Mouse (Mus musculus): ENCODE data around the gene Eif4e2. TPM values are rescaled to one million over a fixed set of nuclear protein-coding genes. Genes with fewer than 3 reads are reported as not detected.

Gene Eif4e2
- 134 TPM for total RNA-seq (2023)

DNA sequence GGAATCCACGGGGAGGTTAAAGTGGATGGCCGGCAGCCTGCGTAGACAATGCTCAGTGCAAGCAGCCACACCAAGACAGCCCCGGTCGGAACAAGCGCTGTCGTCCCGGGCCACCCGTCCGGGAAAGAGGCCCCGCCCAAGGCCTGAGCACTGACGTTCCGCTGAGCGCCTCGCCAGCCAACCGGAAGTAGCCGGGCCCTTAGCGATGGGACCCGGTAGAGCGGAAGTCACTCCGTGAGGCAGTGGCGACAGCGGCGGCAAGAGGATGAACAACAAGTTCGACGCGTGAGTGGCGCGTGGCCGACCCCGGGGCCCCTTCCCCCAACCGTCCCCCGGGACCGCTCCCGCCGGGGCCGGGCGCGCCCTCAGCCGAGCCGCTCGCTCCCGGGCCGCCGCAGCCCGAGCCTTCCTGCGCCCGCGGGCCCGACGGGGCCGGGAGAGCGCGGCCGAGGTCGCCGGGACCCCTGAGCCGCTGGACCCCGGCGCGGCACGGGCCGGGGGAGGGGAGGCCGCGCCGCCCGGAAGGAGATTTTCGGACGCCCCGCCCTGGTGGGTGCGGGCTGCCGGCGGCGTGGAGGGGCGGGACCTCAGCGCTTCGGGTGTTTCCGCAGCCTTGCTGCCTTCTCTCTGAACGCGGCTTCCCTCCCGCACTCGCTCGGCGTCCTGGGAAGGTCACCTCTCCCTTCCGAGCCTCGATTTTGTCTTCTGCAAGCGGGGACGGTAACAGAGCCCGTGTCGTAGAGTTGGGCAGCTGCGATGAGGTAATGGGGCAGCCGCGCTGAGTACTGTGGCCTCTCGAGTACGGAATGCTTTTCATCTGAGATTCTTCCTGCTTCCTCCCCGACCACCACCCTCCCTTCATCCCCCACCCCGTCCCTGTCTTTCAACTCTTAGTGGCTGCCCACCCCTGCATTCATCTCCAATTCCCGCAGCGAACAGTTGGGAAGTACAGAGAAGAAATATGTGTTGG is at the start of gene Eif4e2:
Gene Eif4e2 (plus strand): TSS at position 180 of the 970 bp plus-strand sequence.

DNA sequence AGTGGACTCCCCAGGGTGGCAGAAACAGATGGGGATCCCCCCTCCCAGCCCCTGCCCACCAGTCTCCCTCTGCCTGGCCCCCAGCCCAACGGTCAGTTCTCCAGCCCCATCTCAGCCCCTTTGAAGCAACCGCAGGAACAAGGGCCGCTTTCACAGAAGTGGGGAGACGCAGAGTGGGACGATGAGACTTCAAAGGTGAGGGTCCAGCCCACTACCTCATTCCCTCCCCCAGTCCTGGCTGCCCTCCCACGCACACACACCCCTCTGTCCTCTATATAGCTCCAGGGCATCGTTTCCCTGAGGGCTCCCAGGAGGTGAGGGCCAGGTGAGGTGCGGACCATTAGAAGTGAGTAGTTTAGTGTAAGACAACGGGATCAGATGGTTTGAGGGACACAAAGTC is 30.7 kb upstream of the Eif4e2 start, which contains the start of gene Prss56:
Gene Prss56 (plus strand): TSS at position 301 of the 400 bp plus-strand sequence.

DNA sequence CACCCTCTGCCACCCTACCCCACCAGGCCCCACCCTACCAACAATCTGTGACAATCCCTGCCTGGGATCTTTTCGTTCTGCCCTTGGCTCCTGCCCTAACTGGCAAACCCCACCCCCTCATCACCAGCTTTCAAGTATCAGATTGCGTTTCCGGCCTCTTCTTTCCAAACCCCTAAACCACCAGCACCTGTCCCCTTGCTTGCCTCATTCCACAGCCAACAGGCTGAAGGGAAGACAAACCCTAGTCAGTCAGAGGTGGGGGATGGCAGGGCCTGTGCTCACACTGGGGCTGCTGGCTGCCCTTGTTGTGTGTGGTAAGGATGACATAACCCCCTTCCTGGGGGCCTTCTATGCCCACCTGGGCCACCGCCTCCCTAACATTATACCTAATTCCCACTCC is 23.3 kb upstream of the Eif4e2 start, which contains the start of gene Chrnd:
Gene Chrnd (plus strand): TSS at position 179 of the 400 bp plus-strand sequence.

DNA sequence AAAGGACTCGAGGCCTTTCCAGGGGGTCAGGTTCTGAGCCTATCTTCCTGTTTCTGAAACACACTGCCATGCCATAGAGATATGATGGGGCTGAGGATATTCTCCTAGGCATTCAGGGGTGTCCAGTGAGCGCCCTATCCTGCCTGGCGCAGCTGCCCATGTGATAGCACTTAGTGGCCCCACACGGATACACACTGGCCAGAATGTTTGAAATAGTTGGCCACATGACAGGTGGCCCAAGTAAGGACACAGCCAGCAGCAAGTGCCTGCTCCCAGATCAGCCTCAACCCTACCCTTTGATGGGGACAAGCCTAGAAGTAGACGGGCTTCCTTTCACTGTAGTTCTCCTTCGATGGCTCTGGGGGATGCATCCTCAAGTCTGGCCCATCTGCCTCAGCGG is 9.2 kb upstream of the Eif4e2 start, which contains the start of gene Chrng:
Gene Chrng (plus strand): TSS at position 193 of the 400 bp plus-strand sequence.

DNA sequence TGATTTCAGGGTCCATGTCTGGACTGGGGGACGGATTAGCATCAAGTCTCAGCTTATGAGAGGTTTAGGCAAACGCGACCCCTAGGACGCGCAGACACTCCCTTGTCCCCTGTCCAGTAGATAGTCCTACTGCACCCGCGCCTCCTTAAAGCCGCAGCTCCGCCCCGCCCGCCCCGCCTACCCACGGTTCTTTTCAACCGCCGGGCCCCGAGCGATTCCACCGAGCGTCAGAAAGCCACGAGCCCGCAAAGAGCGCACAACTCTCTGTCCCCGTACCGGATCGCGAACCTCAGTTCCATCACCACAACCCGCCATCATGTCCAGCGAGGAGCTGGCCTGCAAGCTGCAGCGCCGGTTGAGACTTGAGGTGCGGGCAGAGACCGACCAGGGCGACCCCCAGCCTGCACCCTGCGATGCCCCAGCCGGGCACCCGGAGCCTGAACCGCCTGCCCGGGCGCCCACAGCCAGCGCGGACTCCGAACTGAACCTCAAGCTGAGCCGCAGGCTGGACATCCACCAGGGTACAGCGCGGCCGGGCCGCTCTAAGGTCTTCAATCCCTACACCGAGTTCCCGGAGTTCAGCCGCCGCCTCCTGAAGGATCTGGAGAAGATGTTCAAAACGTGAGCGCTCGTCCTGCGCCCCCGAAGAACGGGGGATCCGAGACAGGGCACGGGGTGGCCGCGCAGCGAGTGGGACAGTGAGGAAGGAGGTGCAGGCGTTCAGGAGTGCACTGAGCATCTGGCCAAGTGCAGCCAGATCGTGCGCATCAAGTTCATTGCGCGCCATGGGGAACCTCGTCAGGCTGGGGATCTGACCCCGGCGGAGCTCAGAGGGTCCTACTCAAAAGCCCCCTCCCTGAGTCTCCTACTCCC is 50.7 kb downstream of the Eif4e2 start, which contains the start of gene Efhd1:
Gene Efhd1 (plus strand): TSS at position 230 of the 873 bp plus-strand sequence.

Other genes with a start within 250 kb of the Eif4e2 start
- not detected for gene Alppl2, start 124.0 kb upstream of the Eif4e2 start, total RNA-seq (2023)
- gene Alpi, start 112.3 kb upstream of the Eif4e2 start, total RNA-seq (2023) = not detected
- gene Akp3, start 88.9 kb upstream of the Eif4e2 start, total RNA-seq (2023) = not detected
- not detected for gene Ecel1, start 57.4 kb upstream of the Eif4e2 start, total RNA-seq (2023)
- gene Prss56, start 30.6 kb upstream of the Eif4e2 start, total RNA-seq (2023) = not detected
- not detected for gene Chrnd, start 23.3 kb upstream of the Eif4e2 start, total RNA-seq (2023)
- not detected for gene Chrng, start 9.3 kb upstream of the Eif4e2 start, total RNA-seq (2023)
- gene Efhd1, start 50.4 kb downstream of the Eif4e2 start, total RNA-seq (2023) = 0.31 TPM
- 120 TPM for gene Gigyf2, start 113.1 kb downstream of the Eif4e2 start, total RNA-seq (2023)
- not detected for gene Kcnj13, start 180.8 kb downstream of the Eif4e2 start, total RNA-seq (2023)